Mouse (Mus musculus) kidney, postnatal 4 days (tissue): ENCODE measurements around the gene Exoc4.

Experiments
- DNase-seq, 2 experiments: peaks; one replicate each; pipeline ENCODE4 v3.0.0; 2021; ENCODE audit warnings: mixed read lengths in 2 of 2

Gene Exoc4

GRCm38 (mm10) chr6:33770021-33770420 lies 521.1 kb downstream of the Exoc4 start:
- no peak for DNase-seq

GRCm38 (mm10) chr6:33772551-33773315 lies 523.8 kb downstream of the Exoc4 start:
- DNase-seq: peak; percentile 6 to 22

GRCm38 (mm10) chr6:33792604-33793003 lies 543.7 kb downstream of the Exoc4 start:
- DNase-seq: peak in 1 of 2 experiments; percentile 5

GRCm38 (mm10) chr6:33801254-33801653 lies 552.4 kb downstream of the Exoc4 start:
- no peak for DNase-seq

- DNase-seq: no peak
Observed at GRCm38 (mm10) chr6:33803481-33804098, 554.7 kb downstream of the Exoc4 start.

- DNase-seq: peak in 1 of 2 experiments; percentile 7
Observed at GRCm38 (mm10) chr6:33804775-33805174, 555.9 kb downstream of the Exoc4 start.

- DNase-seq: no peak
Observed at GRCm38 (mm10) chr6:33806072-33806782, 557.3 kb downstream of the Exoc4 start.

GRCm38 (mm10) chr6:33814386-33814785 lies 565.5 kb downstream of the Exoc4 start:
- peak in 1 of 2 experiments; percentile 7 for DNase-seq

- no peak for DNase-seq
Observed at GRCm38 (mm10) chr6:33823171-33823570, 574.3 kb downstream of the Exoc4 start.

GRCm38 (mm10) chr6:33823777-33824302 lies 575.0 kb downstream of the Exoc4 start:
- DNase-seq: peak in 1 of 2 experiments; percentile 16

- no peak for DNase-seq
Observed at GRCm38 (mm10) chr6:33828499-33828898, 579.6 kb downstream of the Exoc4 start.

GRCm38 (mm10) chr6:33829261-33829660 lies 580.4 kb downstream of the Exoc4 start:
- no peak for DNase-seq

GRCm38 (mm10) chr6:33831276-33831675 lies 582.4 kb downstream of the Exoc4 start:
- DNase-seq: no peak

GRCm38 (mm10) chr6:33832978-33833377 lies 584.1 kb downstream of the Exoc4 start:
- DNase-seq: peak in 1 of 2 experiments; percentile 17

GRCm38 (mm10) chr6:33836048-33836780 lies 587.3 kb downstream of the Exoc4 start:
- no peak for DNase-seq

- no peak for DNase-seq
Observed at GRCm38 (mm10) chr6:33842901-33843300, 594.0 kb downstream of the Exoc4 start.

- no peak for DNase-seq
Observed at GRCm38 (mm10) chr6:33859049-33859448, 610.2 kb downstream of the Exoc4 start.

GRCm38 (mm10) chr6:33865752-33866151 lies 616.9 kb downstream of the Exoc4 start:
- DNase-seq: no peak

GRCm38 (mm10) chr6:33866901-33867580 lies 618.2 kb downstream of the Exoc4 start:
- no peak for DNase-seq

GRCm38 (mm10) chr6:33869251-33869650 lies 620.4 kb downstream of the Exoc4 start:
- no peak for DNase-seq

- no peak for DNase-seq
Observed at GRCm38 (mm10) chr6:33870468-33871142, 621.7 kb downstream of the Exoc4 start.
